Mouse (Mus musculus) adrenal gland (tissue): ENCODE results near the gene Tram2.

Experiments
- intact Hi-C: fragments of 180-260 bp; cut with DNase I; formaldehyde crosslinking; loops from one replicate; pipeline ENCODE4 v1.15.1; 2025

The Tram2 gene

DNA sequence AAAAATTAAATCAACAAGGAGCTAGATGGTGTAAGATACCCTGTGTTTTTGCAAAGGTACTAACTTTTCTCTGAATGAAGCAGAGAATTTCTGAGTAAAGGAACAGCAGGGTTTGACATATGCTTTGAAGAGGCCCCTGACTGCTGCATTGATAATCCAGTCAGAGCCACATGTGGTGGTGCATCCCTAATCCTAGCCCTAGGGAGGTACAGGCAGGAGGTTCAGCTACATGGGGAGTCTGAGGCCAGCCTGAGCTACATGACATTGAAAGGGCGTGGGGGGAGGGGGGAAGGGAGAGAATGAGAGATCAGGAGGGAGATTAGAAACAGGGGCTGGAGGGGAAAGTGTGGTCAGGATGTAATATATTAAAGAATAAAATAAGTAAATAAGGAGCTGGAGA, 98.5 kb downstream of the Tram2 start:
- intact Hi-C loops: no loop called here

- intact Hi-C loops: no loop called here
Measured at GRCm38 (mm10) chr1:20974341-20975135, 104.5 kb downstream of the Tram2 start.

- intact Hi-C loops: no loop called here
Measured at GRCm38 (mm10) chr1:20973389-20973788, 105.6 kb downstream of the Tram2 start.

DNA sequence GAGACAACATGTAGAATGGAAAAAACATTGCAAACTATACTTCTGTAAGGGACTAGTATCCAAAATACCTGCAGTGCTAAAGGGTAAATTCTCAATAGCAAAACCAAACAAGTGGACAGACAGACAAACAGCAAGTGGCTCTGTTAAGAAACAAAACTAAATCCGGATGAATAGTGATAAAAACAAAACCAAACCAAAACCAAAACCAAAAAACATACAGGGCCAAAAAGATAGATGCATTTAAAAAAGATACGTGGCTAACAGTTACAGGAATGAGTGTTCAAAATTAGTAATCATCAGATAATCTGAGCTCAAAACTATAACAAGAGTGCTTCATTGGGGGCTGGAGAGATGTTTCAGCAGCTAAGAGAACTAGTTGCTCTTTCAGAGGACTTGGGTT, 109.4 kb downstream of the Tram2 start:
- intact Hi-C loops: no loop called here

GRCm38 (mm10) chr1:20954876-20955275, 124.2 kb downstream of the Tram2 start:
- intact Hi-C loops: loop anchor here (5.0 kb wide), 1 partner anchor 117 kb away; no protein-coding TSS in a partner anchor

- intact Hi-C loops: loop anchor here (5.0 kb wide), 1 partner anchor 121 kb away; no protein-coding TSS in a partner anchor
Measured at GRCm38 (mm10) chr1:20951799-20952198, 127.2 kb downstream of the Tram2 start.

- intact Hi-C loops: loop anchor here (5.0 kb wide), 1 partner anchor 121 kb away; no protein-coding TSS in a partner anchor
Measured at GRCm38 (mm10) chr1:20951300-20951763, 127.7 kb downstream of the Tram2 start, which contains the start of gene Efhc1. Gene Efhc1, plus strand, starts transcription at chr1:20951626.
